Mouse (Mus musculus) intestine, embryonic 15.5 days (tissue): ENCODE measurements around the gene Fbxw14. TPM values are rescaled to one million over a fixed set of nuclear protein-coding genes. Genes with fewer than 3 reads are reported as not detected.
"Not testable (repeated sequence)": the region's sequence is repeated elsewhere in the genome, so short reads cannot be mapped to it uniquely, and the experiment has no call there.

Source experiments
- ATAC-seq: fragments of 200-750 bp; cut with Nextera tagmentation; 2 replicates; pipeline ENCODE4 v1.8.0; 2017; ENCODE audit warnings: moderate TSS enrichment, moderate library complexity
- H3K27ac ChIP-seq: fragments of 300-500 bp; sonication (generic); 2 replicates; pipeline ENCODE4 v1.5.1; 2015; ENCODE audit warnings: mild to moderate bottlenecking, inconsistent platforms
- H3K27me3 ChIP-seq: fragments of 300-500 bp; sonication (generic); replicated peaks from 2 replicates; pipeline ENCODE4 v1.6.1; 2015; ENCODE audit warnings: inconsistent platforms
- H3K36me3 ChIP-seq: fragments of 300-500 bp; sonication (generic); 2 replicates; pipeline ENCODE4 v1.6.1; 2015; ENCODE audit warnings: inconsistent platforms
- H3K4me1 ChIP-seq: fragments of 300-500 bp; sonication (generic); replicated peaks from 2 replicates; pipeline ENCODE4 v1.6.1; 2015; ENCODE audit warnings: inconsistent platforms
- H3K4me2 ChIP-seq: fragments of 300-500 bp; sonication (generic); replicated peaks from 2 replicates; pipeline ENCODE4 v1.6.1; 2015; ENCODE audit warnings: mild to moderate bottlenecking, inconsistent platforms
- H3K4me3 ChIP-seq: fragments of 300-500 bp; sonication (generic); replicated peaks from 2 replicates; pipeline ENCODE4 v1.5.1; 2015; ENCODE audit warnings: inconsistent platforms
- H3K9ac ChIP-seq: fragments of 300-500 bp; sonication (generic); 2 replicates; pipeline ENCODE4 v1.6.1; 2015; ENCODE audit warnings: inconsistent platforms
- H3K9me3 ChIP-seq: fragments of 300-500 bp; sonication (generic); 2 replicates; pipeline ENCODE4 v1.6.1; 2016; ENCODE audit warnings: inconsistent platforms
- WGBS: fragments of 180-500 bp; shearing (Covaris S2); methylation state at CpG from one replicate; pipeline ENCODE4 v1.1.7; 2015; 5-methylcytosine and 5-hydroxymethylcytosine counted together
- polyA plus RNA-seq: library from polyadenylated mRNA; unstranded; fragments of >200 nt; fragmentation: Nextera tagmentation; extraction: Ambion mirVana; gene quantifications from 2 replicates; pipeline ENCODE4 v1.2.1, GENCODE M21; 2015

Gene Fbxw14
- polyA plus RNA-seq, result not detected in 2 replicates

GRCm38 (mm10) chr9:109287576-109287975, at the start of gene Fbxw14:
TSS of gene Fbxw14 (minus strand) at chr9:109287676.
- WGBS, result 100% methylated on average over 1 of the region's 1 CpGs
- not testable (repeated sequence) for H3K4me2 ChIP-seq, H3K9me3 ChIP-seq, H3K4me3 ChIP-seq, H3K9ac ChIP-seq, H3K27ac ChIP-seq, H3K4me1 ChIP-seq, H3K36me3 ChIP-seq, H3K27me3 ChIP-seq, ATAC-seq

DNA sequence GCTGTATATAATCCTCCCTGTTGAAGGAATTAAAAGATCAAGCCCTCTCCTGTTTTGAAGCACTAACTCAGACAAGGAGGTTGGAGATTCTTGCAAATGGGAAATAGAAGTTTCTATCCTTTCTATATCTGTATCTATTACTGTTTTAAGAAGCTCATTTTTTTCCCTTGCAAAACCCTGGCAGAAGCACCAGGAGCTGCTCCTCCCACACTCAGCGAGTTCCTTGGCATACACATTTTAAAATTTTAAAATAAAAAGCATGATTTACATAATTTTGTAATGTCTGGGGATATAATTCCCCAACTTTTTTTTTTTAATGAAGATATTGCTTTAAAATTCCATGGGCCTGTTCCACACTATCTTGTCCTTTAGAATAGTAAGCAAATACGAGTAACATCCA, 24.4 kb downstream of the Fbxw14 start:
- ATAC-seq, result no peak
- no peak overlapping the region for H3K9ac ChIP-seq
- H3K4me1 ChIP-seq, result no peaks in the 10 kb centered on the region
- WGBS, result 67% methylated on average over 2 of the region's 2 CpGs
- H3K4me2 ChIP-seq, result no peak overlapping the region
- no peaks in the 10 kb centered on the region for H3K27me3 ChIP-seq
- no peaks in the 10 kb centered on the region for H3K36me3 ChIP-seq
- no peak overlapping the region for H3K4me3 ChIP-seq
- H3K27ac ChIP-seq, result no peak overlapping the region
- no peaks in the 10 kb centered on the region for H3K9me3 ChIP-seq

GRCm38 (mm10) chr9:109234654-109235053, 52.8 kb downstream of the Fbxw14 start, which contains the start of gene Fbxw20:
TSS of gene Fbxw20 (minus strand) at chr9:109234754.
- Histone ChIP-seq H3K9me3 (no peaks in the 10 kb centered on the region), H3K4me2 (no peak within 1 kb of the TSS), H3K36me3 (no peaks in the 10 kb centered on the region), H3K9ac (no peak within 1 kb of the TSS), H3K27ac (no peak within 1 kb of the TSS), H3K4me3 (no peak within 1 kb of the TSS), H3K27me3 (no peaks in the 10 kb centered on the region), H3K4me1 (no peaks in the 10 kb centered on the region)
- ATAC-seq, result no peak
- 92% methylated on average over 1 of the region's 1 CpGs for WGBS

Other genes with a start within 250 kb of the Fbxw14 start
- 112 and 121 TPM in 2 replicates for gene Shisa5, start 249.1 kb downstream of the Fbxw14 start, polyA plus RNA-seq
- 12.5 and 13.4 TPM in 2 replicates for gene Trex1, start 227.9 kb downstream of the Fbxw14 start, polyA plus RNA-seq
- gene Atrip, start 213.6 kb downstream of the Fbxw14 start, polyA plus RNA-seq, result 21.3 and 22.4 TPM in 2 replicates
- gene Ccdc51, start 205.2 kb downstream of the Fbxw14 start, polyA plus RNA-seq, result 16.1 and 17.2 TPM in 2 replicates
- gene Tma7, start 205.1 kb downstream of the Fbxw14 start, polyA plus RNA-seq, result 619 and 707 TPM in 2 replicates
- 7.1 TPM in 2 replicates for gene Plxnb1, start 192.3 kb downstream of the Fbxw14 start, polyA plus RNA-seq
- gene Fbxw21, start 125.6 kb downstream of the Fbxw14 start, polyA plus RNA-seq, result not detected in 2 replicates
- gene Fbxw13, start 91.7 kb downstream of the Fbxw14 start, polyA plus RNA-seq, result not detected in 2 replicates
- gene Fbxw20, start 52.9 kb downstream of the Fbxw14 start, polyA plus RNA-seq, result not detected in 2 replicates
- not detected in 2 replicates for gene Fbxw28, start 52.0 kb upstream of the Fbxw14 start, polyA plus RNA-seq
- not detected in 2 replicates for gene Fbxw22, start 116.6 kb upstream of the Fbxw14 start, polyA plus RNA-seq
- not detected in 2 replicates for gene Fbxw16, start 161.5 kb upstream of the Fbxw14 start, polyA plus RNA-seq
- not detected in 2 replicates for gene Fbxw19, start 208.2 kb upstream of the Fbxw14 start, polyA plus RNA-seq